Mouse (Mus musculus) ES-Bruce4 (cell line): ENCODE results near the gene Sfxn5.

Experiments used
- CTCF ChIP-seq: IDR thresholded peaks from one replicate; pipeline ENCODE4 v1.8.1; 2011; ENCODE audit warnings: low read depth, low read length
- POLR2A ChIP-seq: IDR thresholded peaks from one replicate; pipeline ENCODE4 v1.8.1; 2011; ENCODE audit warnings: low read length; ENCODE audit not compliant: insufficient read depth

DNA sequence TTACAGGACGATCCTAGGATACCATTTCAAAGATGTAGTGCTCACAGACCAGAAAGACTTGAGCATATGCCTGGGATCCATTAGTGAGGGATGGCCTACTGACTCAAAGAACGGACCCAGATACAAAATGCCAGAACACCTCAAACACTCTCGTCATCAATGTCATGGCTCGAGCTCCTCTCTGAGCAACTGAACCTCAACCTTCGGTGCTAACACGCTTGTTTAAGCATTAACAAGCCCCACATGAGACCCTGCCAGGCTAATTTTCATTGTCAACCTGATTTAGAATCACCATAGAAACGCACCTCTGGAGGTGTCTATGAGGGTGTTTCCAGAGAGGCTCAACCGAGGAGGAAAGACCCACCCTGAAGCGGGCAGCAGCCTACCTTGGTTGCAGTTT, 83.4 kb downstream of the Sfxn5 start:
- TF ChIP-seq CTCF, result no peak
- no peak for TF ChIP-seq POLR2A
